Mouse (Mus musculus) stomach, embryonic 15.5 days (tissue): Measurements from ENCODE around the gene 6430531B16Rik. TPM values are rescaled to one million over a fixed set of nuclear protein-coding genes. Genes with fewer than 3 reads are reported as not detected.

Experiments
- ATAC-seq: fragments of 200-750 bp; cut with Nextera tagmentation; 2 replicates; pipeline ENCODE4 v1.8.0; 2017; ENCODE audit warnings: low read depth, moderate number of reproducible peaks, moderate TSS enrichment; ENCODE audit not compliant: insufficient read depth, low FRiP score
- H3K27ac ChIP-seq: fragments of 300-500 bp; sonication (generic); 2 replicates; pipeline ENCODE4 v1.5.1; 2015; ENCODE audit warnings: mild to moderate bottlenecking, inconsistent platforms
- H3K27me3 ChIP-seq: fragments of 300-500 bp; sonication (generic); replicated peaks from 2 replicates; pipeline ENCODE4 v1.6.1; 2015; ENCODE audit warnings: inconsistent platforms
- H3K36me3 ChIP-seq: fragments of 300-500 bp; sonication (generic); 2 replicates; pipeline ENCODE4 v1.6.1; 2015; ENCODE audit warnings: inconsistent platforms
- H3K4me1 ChIP-seq: fragments of 300-500 bp; sonication (generic); 2 replicates; pipeline ENCODE4 v1.6.1; 2015; ENCODE audit warnings: inconsistent platforms
- H3K4me2 ChIP-seq: fragments of 300-500 bp; sonication (generic); 2 replicates; pipeline ENCODE4 v1.6.1; 2015; ENCODE audit warnings: mild to moderate bottlenecking, inconsistent platforms
- H3K4me3 ChIP-seq: fragments of 300-500 bp; sonication (generic); replicated peaks from 2 replicates; pipeline ENCODE4 v1.5.1; 2015; ENCODE audit warnings: inconsistent platforms
- H3K9ac ChIP-seq: fragments of 300-500 bp; sonication (generic); 2 replicates; pipeline ENCODE4 v1.6.1; 2015; ENCODE audit warnings: inconsistent platforms
- H3K9me3 ChIP-seq: fragments of 300-500 bp; sonication (generic); 2 replicates; pipeline ENCODE4 v1.6.1; 2016; ENCODE audit warnings: inconsistent platforms
- WGBS: fragments of 180-500 bp; shearing (Covaris S2); methylation state at CpG from one replicate; pipeline ENCODE4 v1.1.7; 2015; 5-methylcytosine and 5-hydroxymethylcytosine counted together
- polyA plus RNA-seq: library from polyadenylated mRNA; unstranded; fragments of >200 nt; fragmentation: Nextera tagmentation; extraction: Ambion mirVana; gene quantifications from 2 replicates; pipeline ENCODE4 v1.2.1, GENCODE M21; 2015

Gene 6430531B16Rik
- polyA plus RNA-seq, 1 experiment from 2014 or later, result 0.21 TPM

GRCm38 (mm10) chr7:139990864-139991394 lies 12.4 kb upstream of the 6430531B16Rik start:
- Histone ChIP-seq H3K9ac (no peak overlapping the region), H3K27me3 (no peaks in the 10 kb centered on the region), H3K9me3 (no peaks in the 10 kb centered on the region), H3K4me1 (no peaks in the 10 kb centered on the region), H3K36me3 (no peaks in the 10 kb centered on the region), H3K4me2 (no peak overlapping the region), H3K27ac (no peak overlapping the region), H3K4me3 (no peak overlapping the region)
- WGBS, result 69% methylated on average over 8 of the region's 8 CpGs
- ATAC-seq, result no peak

- ATAC-seq, result no peak
- 80% methylated on average over 9 of the region's 9 CpGs for WGBS
- no peak overlapping the region for H3K9ac ChIP-seq
These were observed 9.7 kb upstream of the 6430531B16Rik start for GRCm38 (mm10) chr7:139988272-139988671.

GRCm38 (mm10) chr7:139984505-139984904 lies 6.0 kb upstream of the 6430531B16Rik start:
- H3K36me3 ChIP-seq, result no peaks in the 10 kb centered on the region
- WGBS, result 85% methylated on average over 11 of the region's 11 CpGs
- ATAC-seq, result no peak
- no peak overlapping the region for H3K9ac ChIP-seq
- no peaks in the 10 kb centered on the region for H3K27me3 ChIP-seq
- H3K4me1 ChIP-seq, result no peaks in the 10 kb centered on the region
- no peak overlapping the region for H3K4me2 ChIP-seq
- H3K9me3 ChIP-seq, result no peaks in the 10 kb centered on the region
- no peak overlapping the region for H3K27ac ChIP-seq
- H3K4me3 ChIP-seq, result no peak overlapping the region

More at GRCm38 (mm10) chr7:139988272-139988671, 9.7 kb upstream of the 6430531B16Rik start:
- no peaks in the 10 kb centered on the region for H3K4me1 ChIP-seq
- H3K27ac ChIP-seq, result no peak overlapping the region
- no peaks in the 10 kb centered on the region for H3K27me3 ChIP-seq
- H3K36me3 ChIP-seq, result no peaks in the 10 kb centered on the region
- H3K4me3 ChIP-seq, result no peak overlapping the region
- no peaks in the 10 kb centered on the region for H3K9me3 ChIP-seq
- H3K4me2 ChIP-seq, result no peak overlapping the region

GRCm38 (mm10) chr7:139982058-139982457 lies 3.5 kb upstream of the 6430531B16Rik start:
- Histone ChIP-seq H3K36me3 (no peaks in the 10 kb centered on the region), H3K4me1 (peaks cover 12% of the 10 kb centered on the region), H3K27me3 (no peaks in the 10 kb centered on the region), H3K9me3 (no peaks in the 10 kb centered on the region), H3K27ac (no peak overlapping the region), H3K4me2 (no peak overlapping the region), H3K4me3 (no peak overlapping the region), H3K9ac (no peak overlapping the region)
- WGBS, result 84% methylated on average over 11 of the region's 11 CpGs
- no peak for ATAC-seq

GRCm38 (mm10) chr7:139980778-139981177 lies 2.2 kb upstream of the 6430531B16Rik start:
- Histone ChIP-seq H3K27me3 (no peaks in the 10 kb centered on the region), H3K36me3 (no peaks in the 10 kb centered on the region), H3K4me3 (no peak overlapping the region), H3K4me2 (no peak overlapping the region), H3K9ac (no peak overlapping the region), H3K9me3 (no peaks in the 10 kb centered on the region), H3K4me1 (peaks cover 12% of the 10 kb centered on the region), H3K27ac (no peak overlapping the region)
- 61% methylated on average over 3 of the region's 3 CpGs for WGBS
- ATAC-seq, result no peak

- Histone ChIP-seq H3K4me3 (peak overlapping the region; percentile 59), H3K9ac (no peak overlapping the region; the same call in 1 of the 2 replicates), H3K27ac (no peak overlapping the region), H3K4me1 (peaks cover 12% of the 10 kb centered on the region), H3K27me3 (no peaks in the 10 kb centered on the region), H3K9me3 (no peaks in the 10 kb centered on the region), H3K4me2 (peak overlapping the region; percentile 92), H3K36me3 (no peaks in the 10 kb centered on the region)
- 40% methylated on average over 13 of the region's 13 CpGs for WGBS
- peak; percentile 63; the same call in 1 of the 2 replicates for ATAC-seq
These were observed 610 bp upstream of the 6430531B16Rik start for GRCm38 (mm10) chr7:139979011-139979719.

GRCm38 (mm10) chr7:139975471-139975870 lies 3.1 kb downstream of the 6430531B16Rik start:
- H3K27me3 ChIP-seq, result no peaks in the 10 kb centered on the region
- H3K9ac ChIP-seq, result no peak overlapping the region
- no peak for ATAC-seq
- no peak overlapping the region for H3K27ac ChIP-seq
- H3K36me3 ChIP-seq, result no peaks in the 10 kb centered on the region
- H3K4me1 ChIP-seq, result peaks cover 12% of the 10 kb centered on the region
- H3K4me2 ChIP-seq, result no peak overlapping the region
- H3K4me3 ChIP-seq, result no peak overlapping the region
- 47% methylated on average over 5 of the region's 5 CpGs for WGBS
- no peaks in the 10 kb centered on the region for H3K9me3 ChIP-seq

GRCm38 (mm10) chr7:139974307-139974706 lies 4.2 kb downstream of the 6430531B16Rik start:
- Histone ChIP-seq H3K27me3 (no peaks in the 10 kb centered on the region), H3K9ac (no peak overlapping the region), H3K4me2 (no peak overlapping the region), H3K27ac (no peak overlapping the region), H3K9me3 (no peaks in the 10 kb centered on the region), H3K4me1 (peaks cover 12% of the 10 kb centered on the region), H3K4me3 (no peak overlapping the region), H3K36me3 (no peaks in the 10 kb centered on the region)
- no peak for ATAC-seq
- WGBS, result 82% methylated on average over 10 of the region's 10 CpGs

GRCm38 (mm10) chr7:139972923-139973331 lies 5.6 kb downstream of the 6430531B16Rik start:
- ATAC-seq, result no peak
- Histone ChIP-seq H3K4me2 (no peak overlapping the region), H3K4me3 (no peak overlapping the region), H3K27me3 (no peaks in the 10 kb centered on the region), H3K9ac (no peak overlapping the region), H3K27ac (no peak overlapping the region), H3K36me3 (no peaks in the 10 kb centered on the region), H3K9me3 (no peaks in the 10 kb centered on the region), H3K4me1 (no peaks in the 10 kb centered on the region)

- no peak for ATAC-seq
These were observed 7.1 kb downstream of the 6430531B16Rik start for GRCm38 (mm10) chr7:139971436-139971835.

GRCm38 (mm10) chr7:139970979-139971378 lies 7.6 kb downstream of the 6430531B16Rik start:
- Histone ChIP-seq H3K27me3 (no peaks in the 10 kb centered on the region), H3K9me3 (no peaks in the 10 kb centered on the region), H3K9ac (no peak overlapping the region), H3K4me2 (no peak overlapping the region), H3K4me1 (no peaks in the 10 kb centered on the region), H3K36me3 (no peaks in the 10 kb centered on the region), H3K27ac (peak overlapping the region; percentile 49; the same call in 1 of the 2 replicates), H3K4me3 (no peak overlapping the region)
- 71% methylated on average over 5 of the region's 5 CpGs for WGBS
- ATAC-seq, result no peak

More at GRCm38 (mm10) chr7:139971436-139971835, 7.1 kb downstream of the 6430531B16Rik start:
- H3K27ac ChIP-seq, result peak overlapping the region; percentile 59
- H3K27me3 ChIP-seq, result no peaks in the 10 kb centered on the region
- H3K9ac ChIP-seq, result no peak overlapping the region
- H3K4me2 ChIP-seq, result no peak overlapping the region
- no peaks in the 10 kb centered on the region for H3K4me1 ChIP-seq
- no peak overlapping the region for H3K4me3 ChIP-seq
- no peaks in the 10 kb centered on the region for H3K9me3 ChIP-seq
- 50% methylated on average over 6 of the region's 6 CpGs for WGBS
- H3K36me3 ChIP-seq, result no peaks in the 10 kb centered on the region

GRCm38 (mm10) chr7:139970216-139970919 lies 8.2 kb downstream of the 6430531B16Rik start:
- Histone ChIP-seq H3K27ac (peak overlapping the region; percentile 49; the same call in 1 of the 2 replicates), H3K4me1 (no peaks in the 10 kb centered on the region), H3K36me3 (no peaks in the 10 kb centered on the region), H3K9me3 (no peaks in the 10 kb centered on the region), H3K4me3 (no peak overlapping the region), H3K9ac (no peak overlapping the region), H3K27me3 (no peaks in the 10 kb centered on the region), H3K4me2 (no peak overlapping the region)
- WGBS, result 78% methylated on average over 10 of the region's 10 CpGs
- no peak for ATAC-seq
